Mouse (Mus musculus) limb, embryonic 11.5 days (tissue): ENCODE measurements around the gene Mpped2. TPM values are rescaled to one million over a fixed set of nuclear protein-coding genes. Genes with fewer than 3 reads are reported as not detected.

ENCODE experiments used
- ATAC-seq: fragments of 200-750 bp; cut with Nextera tagmentation; 2 replicates; pipeline ENCODE4 v1.8.0; 2017; ENCODE audit warnings: low read depth; ENCODE audit not compliant: insufficient number of reproducible peaks, low FRiP score, low TSS enrichment
- DNase-seq: peaks from one replicate; pipeline ENCODE4 v3.0.0-alpha.2; 2015; ENCODE audit warnings: low spot score
- H3K27ac ChIP-seq: fragments of 300-500 bp; sonication (generic); replicated peaks from 2 replicates; pipeline ENCODE4 v1.5.1; 2014; ENCODE audit warnings: low read depth, mild to moderate bottlenecking, low read length
- H3K27me3 ChIP-seq: fragments of 300-500 bp; sonication (generic); 2 replicates; pipeline ENCODE4 v1.6.1; 2014; ENCODE audit warnings: mild to moderate bottlenecking, low read length, mixed read lengths; ENCODE audit not compliant: control insufficient read depth, insufficient read depth
- H3K36me3 ChIP-seq: fragments of 300-500 bp; sonication (generic); 2 replicates; pipeline ENCODE4 v1.6.1; 2014; ENCODE audit warnings: mild to moderate bottlenecking, low read length, moderate library complexity, mixed read lengths; ENCODE audit not compliant: control insufficient read depth, insufficient read depth
- H3K4me1 ChIP-seq: fragments of 300-500 bp; sonication (generic); 2 replicates; pipeline ENCODE4 v1.6.1; 2014; ENCODE audit warnings: low read length, mixed read lengths; ENCODE audit not compliant: control insufficient read depth, insufficient read depth
- H3K4me2 ChIP-seq: fragments of 300-500 bp; sonication (generic); 2 replicates; pipeline ENCODE4 v1.6.1; 2014; ENCODE audit warnings: low read depth, mild to moderate bottlenecking, moderate library complexity; ENCODE audit not compliant: severe bottlenecking
- H3K4me3 ChIP-seq: fragments of 300-500 bp; sonication (generic); 2 replicates; pipeline ENCODE4 v1.5.1; 2014; ENCODE audit warnings: low read depth, low read length
- H3K9ac ChIP-seq: fragments of 300-500 bp; sonication (generic); 2 replicates; pipeline ENCODE4 v1.6.1; 2014; ENCODE audit warnings: mild to moderate bottlenecking, low read length
- H3K9me3 ChIP-seq: fragments of 300-500 bp; sonication (generic); 2 replicates; pipeline ENCODE4 v1.6.1; 2016; ENCODE audit warnings: low read length; ENCODE audit not compliant: control insufficient read depth
- WGBS: fragments of 180-500 bp; shearing (Covaris S2); extraction: QIAGEN DNeasy Blood & Tissue Kit; methylation state at CpG from one replicate; pipeline ENCODE4 v1.1.7; 2014; 5-methylcytosine and 5-hydroxymethylcytosine counted together
- polyA plus RNA-seq: library from polyadenylated mRNA; unstranded; fragments of >200 nt; fragmentation: Nextera tagmentation; extraction: Ambion mirVana; gene quantifications from 2 replicates; pipeline ENCODE4 v1.2.1, GENCODE M21; 2014

Mpped2 gene
- polyA plus RNA-seq, 1 experiment from 2014 or later = 98.0 TPM

GRCm38 (mm10) chr2:106744601-106745000 is 51.5 kb downstream of the Mpped2 start:
- H3K27me3 ChIP-seq = no peaks in the 10 kb centered on the region
- H3K36me3 ChIP-seq = no peaks in the 10 kb centered on the region; the same call in 1 of the 2 replicates
- no peak overlapping the region for H3K9ac ChIP-seq
- H3K27ac ChIP-seq = no peak overlapping the region
- 10% methylated on average over 14 of the region's 14 CpGs for WGBS
- no peak overlapping the region for H3K4me2 ChIP-seq
- H3K9me3 ChIP-seq = no peaks in the 10 kb centered on the region
- H3K4me1 ChIP-seq = no peaks in the 10 kb centered on the region
- no peak overlapping the region for H3K4me3 ChIP-seq
- ATAC-seq (no peak), DNase-seq (no peak)

- ATAC-seq = no peak
- no peak overlapping the region for H3K4me2 ChIP-seq
- no peaks in the 10 kb centered on the region for H3K4me1 ChIP-seq
- no peaks in the 10 kb centered on the region for H3K27me3 ChIP-seq
- no peaks in the 10 kb centered on the region; the same call in 1 of the 2 replicates for H3K36me3 ChIP-seq
- H3K9me3 ChIP-seq = no peaks in the 10 kb centered on the region
- no peak overlapping the region for H3K9ac ChIP-seq
- no peak overlapping the region for H3K27ac ChIP-seq
- DNase-seq = no peak
- whole genome bisulfite sequencing = 82% methylated on average over 1 of the region's 1 CpGs
- no peak overlapping the region for H3K4me3 ChIP-seq
These were observed 52.3 kb downstream of the Mpped2 start for GRCm38 (mm10) chr2:106745364-106745763.

- 89% methylated on average over 6 of the region's 6 CpGs for WGBS
These were observed 53.1 kb downstream of the Mpped2 start for GRCm38 (mm10) chr2:106746211-106746610.

GRCm38 (mm10) chr2:106746905-106747304 is 53.8 kb downstream of the Mpped2 start:
- DNase-seq (no peak), ATAC-seq (no peak)
- 58% methylated on average over 4 of the region's 4 CpGs for WGBS
- Histone ChIP-seq H3K27ac (no peak overlapping the region), H3K36me3 (no peaks in the 10 kb centered on the region; the same call in 1 of the 2 replicates), H3K27me3 (no peaks in the 10 kb centered on the region), H3K4me2 (no peak overlapping the region), H3K9me3 (no peaks in the 10 kb centered on the region), H3K4me1 (no peaks in the 10 kb centered on the region), H3K4me3 (no peak overlapping the region), H3K9ac (no peak overlapping the region)

More at GRCm38 (mm10) chr2:106746211-106746610, 53.1 kb downstream of the Mpped2 start:
- no peaks in the 10 kb centered on the region for H3K4me1 ChIP-seq
- no peaks in the 10 kb centered on the region for H3K9me3 ChIP-seq
- H3K4me3 ChIP-seq = no peak overlapping the region
- no peaks in the 10 kb centered on the region for H3K27me3 ChIP-seq
- H3K27ac ChIP-seq = no peak overlapping the region
- no peaks in the 10 kb centered on the region; the same call in 1 of the 2 replicates for H3K36me3 ChIP-seq
- ATAC-seq (no peak), DNase-seq (no peak)
- H3K4me2 ChIP-seq = no peak overlapping the region
- no peak overlapping the region for H3K9ac ChIP-seq

GRCm38 (mm10) chr2:106747342-106747741 is 54.3 kb downstream of the Mpped2 start:
- Histone ChIP-seq H3K36me3 (no peaks in the 10 kb centered on the region; the same call in 1 of the 2 replicates), H3K4me3 (no peak overlapping the region), H3K9me3 (no peaks in the 10 kb centered on the region), H3K27me3 (no peaks in the 10 kb centered on the region), H3K4me2 (no peak overlapping the region), H3K4me1 (no peaks in the 10 kb centered on the region), H3K27ac (no peak overlapping the region), H3K9ac (no peak overlapping the region)
- ATAC-seq (no peak), DNase-seq (no peak)
- 81% methylated on average over 4 of the region's 4 CpGs for WGBS

DNA sequence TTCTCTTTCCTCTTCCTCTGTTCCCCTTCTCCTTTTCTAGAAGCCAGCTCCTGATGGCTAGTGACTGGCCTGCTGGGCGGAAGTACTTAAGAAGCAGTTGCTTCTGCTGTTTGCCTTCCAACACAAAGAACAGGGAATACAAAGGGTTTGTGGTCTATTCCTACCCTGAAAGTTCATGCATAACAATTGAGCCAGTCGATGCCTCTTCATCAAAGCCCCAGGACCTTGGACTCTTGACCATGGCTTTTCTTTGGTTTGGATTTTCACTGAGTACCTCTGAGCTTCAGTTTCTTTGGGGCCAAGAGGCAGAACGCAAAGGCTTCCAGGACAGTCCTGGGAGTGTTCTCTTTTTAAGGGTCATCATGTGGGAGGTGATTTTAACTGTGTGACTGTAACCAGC is 57.8 kb downstream of the Mpped2 start:
- ATAC-seq (no peak), DNase-seq (no peak)
- H3K4me3 ChIP-seq = no peak overlapping the region
- H3K4me1 ChIP-seq = peaks cover 2% of the 10 kb centered on the region; the same call in 1 of the 2 replicates
- H3K9me3 ChIP-seq = no peaks in the 10 kb centered on the region
- H3K27me3 ChIP-seq = no peaks in the 10 kb centered on the region
- no peak overlapping the region for H3K9ac ChIP-seq
- H3K36me3 ChIP-seq = no peaks in the 10 kb centered on the region; the same call in 1 of the 2 replicates
- no peak overlapping the region for H3K27ac ChIP-seq
- H3K4me2 ChIP-seq = no peak overlapping the region
- 82% methylated on average over 3 of the region's 3 CpGs for WGBS

GRCm38 (mm10) chr2:106753703-106754102 is 60.6 kb downstream of the Mpped2 start:
- ATAC-seq (no peak), DNase-seq (no peak)
- Histone ChIP-seq H3K4me1 (peaks cover 11% of the 10 kb centered on the region), H3K27me3 (no peaks in the 10 kb centered on the region), H3K36me3 (no peaks in the 10 kb centered on the region; the same call in 1 of the 2 replicates), H3K4me3 (no peak overlapping the region), H3K4me2 (no peak overlapping the region), H3K27ac (no peak overlapping the region), H3K9ac (no peak overlapping the region), H3K9me3 (no peaks in the 10 kb centered on the region)
- WGBS = 71% methylated on average over 5 of the region's 5 CpGs

GRCm38 (mm10) chr2:106754696-106755095 is 61.6 kb downstream of the Mpped2 start:
- no peak for ATAC-seq
- no peak overlapping the region for H3K27ac ChIP-seq
- H3K27me3 ChIP-seq = no peaks in the 10 kb centered on the region
- H3K36me3 ChIP-seq = no peaks in the 10 kb centered on the region
- no peak for DNase-seq
- no peaks in the 10 kb centered on the region for H3K9me3 ChIP-seq
- WGBS = 65% methylated on average over 5 of the region's 5 CpGs
- H3K4me2 ChIP-seq = no peak overlapping the region
- no peak overlapping the region for H3K9ac ChIP-seq
- H3K4me1 ChIP-seq = peaks cover 11% of the 10 kb centered on the region
- no peak overlapping the region for H3K4me3 ChIP-seq
